Mouse (Mus musculus): Measurements from ENCODE around the gene Nr2f2.

DNA sequence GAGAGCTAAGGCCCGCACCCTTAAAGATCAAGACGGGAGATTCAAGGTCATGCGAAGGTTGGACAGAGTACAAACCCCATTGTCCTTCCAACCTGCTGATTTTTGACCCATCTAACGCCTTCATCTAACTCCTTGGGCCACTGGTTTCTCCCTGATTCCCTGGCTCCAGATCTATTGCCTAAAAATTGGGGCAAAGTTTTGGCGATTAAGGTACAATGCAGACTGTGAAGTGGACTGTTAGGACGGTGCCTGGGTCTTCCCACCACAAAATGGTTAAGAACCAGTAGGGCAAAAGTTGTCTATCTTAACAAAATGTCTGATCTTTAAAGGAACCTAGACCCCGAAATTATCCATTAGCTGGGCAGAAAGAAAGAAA is 28.3 kb downstream of the Nr2f2 start:
- no peak for TF ChIP-seq POLR2A (IDR thresholded peaks at IDR 0.05; ENCODE audit: insufficient read depth, low read length)
- TF ChIP-seq CTCF (IDR thresholded peaks at IDR 0.05; ENCODE audit: low read depth, low read length) = no peak
